Mouse (Mus musculus) intestine, embryonic 15.5 days (tissue): ENCODE results near the gene Serpinb6d. TPM values are rescaled to one million over a fixed set of nuclear protein-coding genes. Genes with fewer than 3 reads are reported as not detected.

Source experiments
- ATAC-seq: fragments of 200-750 bp; cut with Nextera tagmentation; 2 replicates; pipeline ENCODE4 v1.8.0; 2017; ENCODE audit warnings: moderate TSS enrichment, moderate library complexity
- H3K27ac ChIP-seq: fragments of 300-500 bp; sonication (generic); 2 replicates; pipeline ENCODE4 v1.5.1; 2015; ENCODE audit warnings: mild to moderate bottlenecking, inconsistent platforms
- H3K27me3 ChIP-seq: fragments of 300-500 bp; sonication (generic); replicated peaks from 2 replicates; pipeline ENCODE4 v1.6.1; 2015; ENCODE audit warnings: inconsistent platforms
- H3K36me3 ChIP-seq: fragments of 300-500 bp; sonication (generic); 2 replicates; pipeline ENCODE4 v1.6.1; 2015; ENCODE audit warnings: inconsistent platforms
- H3K4me1 ChIP-seq: fragments of 300-500 bp; sonication (generic); replicated peaks from 2 replicates; pipeline ENCODE4 v1.6.1; 2015; ENCODE audit warnings: inconsistent platforms
- H3K4me2 ChIP-seq: fragments of 300-500 bp; sonication (generic); replicated peaks from 2 replicates; pipeline ENCODE4 v1.6.1; 2015; ENCODE audit warnings: mild to moderate bottlenecking, inconsistent platforms
- H3K4me3 ChIP-seq: fragments of 300-500 bp; sonication (generic); replicated peaks from 2 replicates; pipeline ENCODE4 v1.5.1; 2015; ENCODE audit warnings: inconsistent platforms
- H3K9ac ChIP-seq: fragments of 300-500 bp; sonication (generic); 2 replicates; pipeline ENCODE4 v1.6.1; 2015; ENCODE audit warnings: inconsistent platforms
- H3K9me3 ChIP-seq: fragments of 300-500 bp; sonication (generic); 2 replicates; pipeline ENCODE4 v1.6.1; 2016; ENCODE audit warnings: inconsistent platforms
- WGBS: fragments of 180-500 bp; shearing (Covaris S2); methylation state at CpG from one replicate; pipeline ENCODE4 v1.1.7; 2015; 5-methylcytosine and 5-hydroxymethylcytosine counted together
- polyA plus RNA-seq: library from polyadenylated mRNA; unstranded; fragments of >200 nt; fragmentation: Nextera tagmentation; extraction: Ambion mirVana; gene quantifications from 2 replicates; pipeline ENCODE4 v1.2.1, GENCODE M21; 2015

Serpinb6d gene
- polyA plus RNA-seq: not detected in 2 replicates

- Histone ChIP-seq H3K36me3 (no peaks in the 10 kb centered on the region), H3K9me3 (no peaks in the 10 kb centered on the region), H3K9ac (no peak within 1 kb of the TSS), H3K27ac (no peak within 1 kb of the TSS), H3K4me3 (no peak within 1 kb of the TSS), H3K4me1 (no peaks in the 10 kb centered on the region), H3K4me2 (no peak within 1 kb of the TSS), H3K27me3 (no peaks in the 10 kb centered on the region)
- WGBS: 64% methylated on average over 1 of the region's 1 CpGs
- ATAC-seq: no peak
Measured at GRCm38 (mm10) chr13:33661105-33661504, at the start of gene Serpinb6d. Gene Serpinb6d (plus strand): TSS chr13:33661405.

GRCm38 (mm10) chr13:33622921-33623320, 38.3 kb upstream of the Serpinb6d start:
- Histone ChIP-seq H3K27ac (no peak overlapping the region), H3K4me1 (no peaks in the 10 kb centered on the region), H3K9ac (no peak overlapping the region), H3K27me3 (no peaks in the 10 kb centered on the region), H3K4me2 (no peak overlapping the region), H3K36me3 (no peaks in the 10 kb centered on the region), H3K9me3 (no peaks in the 10 kb centered on the region), H3K4me3 (no peak overlapping the region)
- ATAC-seq: no peak
- WGBS: 88% methylated on average over 2 of the region's 2 CpGs

- H3K4me3 ChIP-seq: no peak overlapping the region
- H3K36me3 ChIP-seq: no peaks in the 10 kb centered on the region
- no peaks in the 10 kb centered on the region for H3K27me3 ChIP-seq
- no peak overlapping the region for H3K4me2 ChIP-seq
- H3K27ac ChIP-seq: no peak overlapping the region
- no peaks in the 10 kb centered on the region for H3K4me1 ChIP-seq
- no peaks in the 10 kb centered on the region for H3K9me3 ChIP-seq
- H3K9ac ChIP-seq: no peak overlapping the region
- ATAC-seq: no peak
- 71% methylated on average over 2 of the region's 2 CpGs for WGBS
Measured at GRCm38 (mm10) chr13:33642540-33642939, 18.7 kb upstream of the Serpinb6d start.

GRCm38 (mm10) chr13:33662550-33662949, 1.3 kb downstream of the Serpinb6d start:
- Histone ChIP-seq H3K4me2 (no peak overlapping the region), H3K9me3 (no peaks in the 10 kb centered on the region), H3K27me3 (no peaks in the 10 kb centered on the region), H3K4me3 (no peak overlapping the region), H3K36me3 (no peaks in the 10 kb centered on the region), H3K9ac (no peak overlapping the region), H3K4me1 (no peaks in the 10 kb centered on the region), H3K27ac (no peak overlapping the region)
- ATAC-seq: no peak

- H3K36me3 ChIP-seq: no peaks in the 10 kb centered on the region
- no peaks in the 10 kb centered on the region for H3K4me1 ChIP-seq
- H3K27ac ChIP-seq: no peak overlapping the region
- H3K4me2 ChIP-seq: no peak overlapping the region
- no peak overlapping the region for H3K4me3 ChIP-seq
- no peak overlapping the region for H3K9ac ChIP-seq
- 69% methylated on average over 2 of the region's 2 CpGs for WGBS
- ATAC-seq: no peak
- no peaks in the 10 kb centered on the region for H3K27me3 ChIP-seq
- H3K9me3 ChIP-seq: no peaks in the 10 kb centered on the region
Measured at GRCm38 (mm10) chr13:33720296-33720695, 59.1 kb downstream of the Serpinb6d start.

Other genes starting within 250 kb of the Serpinb6d start
- gene Serpinb9g, start 176.6 kb upstream of the Serpinb6d start, polyA plus RNA-seq: not detected in 2 replicates
- gene Serpinb6e, start 182.0 kb downstream of the Serpinb6d start, polyA plus RNA-seq: not detected in 2 replicates
- not detected in 2 replicates for gene Serpinb6c, start 244.3 kb downstream of the Serpinb6d start, polyA plus RNA-seq